Mouse (Mus musculus) kidney, postnatal 25 days (tissue): ENCODE results near the gene Gemin5.

Experiments
- DNase-seq, 2 experiments: peaks; one replicate each; pipeline ENCODE4 v3.0.0; 2021; ENCODE audit warnings: mixed read lengths in 2 of 2

The Gemin5 gene

GRCm38 (mm10) chr11:58169666-58170065, 1.3 kb upstream of the Gemin5 start:
- DNase-seq: no peak

GRCm38 (mm10) chr11:58167822-58168166, 545 bp downstream of the Gemin5 start:
- DNase-seq: no peak

GRCm38 (mm10) chr11:58165072-58165471, 3.3 kb downstream of the Gemin5 start:
- no peak for DNase-seq

GRCm38 (mm10) chr11:58156871-58157270, 11.5 kb downstream of the Gemin5 start:
- no peak for DNase-seq

- no peak for DNase-seq
Measured at GRCm38 (mm10) chr11:58155458-58155857, 12.9 kb downstream of the Gemin5 start.

- peak in 1 of 2 experiments; percentile 31 for DNase-seq
Measured at GRCm38 (mm10) chr11:58146241-58146640, 22.1 kb downstream of the Gemin5 start.

GRCm38 (mm10) chr11:58143704-58144426, 24.5 kb downstream of the Gemin5 start:
- no peak for DNase-seq

- no peak for DNase-seq
Measured at GRCm38 (mm10) chr11:58139466-58139865, 28.9 kb downstream of the Gemin5 start.

GRCm38 (mm10) chr11:58138821-58139220, 29.5 kb downstream of the Gemin5 start:
- no peak for DNase-seq

GRCm38 (mm10) chr11:58136677-58137076, 31.7 kb downstream of the Gemin5 start:
- no peak for DNase-seq

- no peak for DNase-seq
Measured at GRCm38 (mm10) chr11:58135296-58135695, 33.0 kb downstream of the Gemin5 start.

GRCm38 (mm10) chr11:58134869-58135268, 33.5 kb downstream of the Gemin5 start:
- DNase-seq: no peak

- no peak for DNase-seq
Measured at GRCm38 (mm10) chr11:58132026-58132425, 36.3 kb downstream of the Gemin5 start.

GRCm38 (mm10) chr11:58129302-58129843, 39.0 kb downstream of the Gemin5 start:
- DNase-seq: no peak

GRCm38 (mm10) chr11:58127544-58127943, 40.8 kb downstream of the Gemin5 start:
- DNase-seq: no peak

GRCm38 (mm10) chr11:58126397-58127160, 41.8 kb downstream of the Gemin5 start:
- peak; percentile 87 to 92 for DNase-seq

GRCm38 (mm10) chr11:58125021-58125420, 43.3 kb downstream of the Gemin5 start:
- DNase-seq: no peak

GRCm38 (mm10) chr11:58123711-58124110, 44.6 kb downstream of the Gemin5 start:
- no peak for DNase-seq

- DNase-seq: no peak
Measured at GRCm38 (mm10) chr11:58121351-58121750, 47.0 kb downstream of the Gemin5 start.

GRCm38 (mm10) chr11:58120655-58121054, 47.7 kb downstream of the Gemin5 start:
- DNase-seq: no peak

GRCm38 (mm10) chr11:58117044-58117652, 51.2 kb downstream of the Gemin5 start:
- DNase-seq: no peak

GRCm38 (mm10) chr11:58116560-58116959, 51.8 kb downstream of the Gemin5 start:
- DNase-seq: no peak

- no peak for DNase-seq
Measured at GRCm38 (mm10) chr11:58107664-58108337, 60.5 kb downstream of the Gemin5 start.
